Comparison of ENCODE assay signal across 18 mouse cellular contexts in genomic region chr4:127224444-127225100, GRCm38 (mm10). TPM values are rescaled to one million over a fixed set of nuclear protein-coding genes. Genes with fewer than 3 reads are reported as not detected.
DNase-seq lines count a peak whose midpoint lies in the region; ATAC-seq and TF ChIP-seq lines count a peak whose summit lies in the region.
"Had no signal": no experiment of that assay in that cellular context is flagged by ENCODE, and none has a peak within 500 bp of the region (broad histone marks: within the 10 kb centered on the region; RNA-seq: fewer than 3 reads in every experiment).

No protein-coding gene starts in this region.

- no peak for DNase-seq in forebrain, embryonic 10.5 days (ENCODE audit: extremely low spot score, low spot score)
- no peak for DNase-seq in forebrain, postnatal 0 days
- DNase-seq in midbrain, embryonic 10.5 days (ENCODE audit: low spot score), result no peak
- DNase-seq in layer of hippocampus, postnatal 36 days, result no peak
- no peak for DNase-seq in cerebellum, postnatal 14 days
- DNase-seq: cerebellum, adult 8-10 months; heart, adult 18-20 months; heart, postnatal 4 days; kidney, adult 8-10 months; lung, adult 18-20 months; spleen, adult 18-20 months had no signal

- no peak overlapping the region for H3K9ac ChIP-seq in forebrain, postnatal 0 days
- H3K9ac ChIP-seq in midbrain, embryonic 16.5 days (ENCODE audit: low read depth, low read length), result no peak overlapping the region
- H3K9ac ChIP-seq in forebrain, embryonic 16.5 days (replicated peaks; ENCODE audit: low read depth, low read length), result no peak overlapping the region
- H3K9ac ChIP-seq in neural tube, embryonic 13.5 days, result no peak overlapping the region

- no peak for ATAC-seq in forebrain, postnatal 0 days
- ATAC-seq in midbrain, embryonic 16.5 days, result no peak
- ATAC-seq in forebrain, embryonic 16.5 days, result no peak
- ATAC-seq in neural tube, embryonic 13.5 days (ENCODE audit: low read depth), result no peak
- ATAC-seq: activated CD4-positive, CD25-positive, alpha-beta regulatory T cell, adult 4 months had no signal

- no peak overlapping the region for H3K4me2 ChIP-seq in forebrain, postnatal 0 days (ENCODE audit: low read depth)
- H3K4me2 ChIP-seq in midbrain, embryonic 16.5 days (ENCODE audit: low read length), result no peak overlapping the region
- peak overlapping the region; percentile 11 for H3K4me2 ChIP-seq in forebrain, embryonic 16.5 days (ENCODE audit: low read length)
- peak overlapping the region; percentile 35 for H3K4me2 ChIP-seq in neural tube, embryonic 13.5 days

- peaks cover 39% of the 10 kb centered on the region for H3K4me1 ChIP-seq in forebrain, embryonic 10.5 days
- 0 out of 2 replicates have a peak, but pooled peaks cover 3% of the 10 kb centered on the region for H3K4me1 ChIP-seq in forebrain, postnatal 0 days (ENCODE audit: insufficient read depth)
- H3K4me1 ChIP-seq in midbrain, embryonic 10.5 days, result peaks cover 46% of the 10 kb centered on the region
- H3K4me1 ChIP-seq in midbrain, embryonic 16.5 days (ENCODE audit: control insufficient read depth, insufficient read depth, low read length), result peaks cover 2% of the 10 kb centered on the region; the same call in 1 of the 2 replicates
- H3K4me1 ChIP-seq in forebrain, embryonic 16.5 days (replicated peaks; ENCODE audit: control insufficient read depth, insufficient read depth, low read length), result peaks cover 16% of the 10 kb centered on the region
- H3K4me1 ChIP-seq in neural tube, embryonic 13.5 days (replicated peaks), result peaks cover 45% of the 10 kb centered on the region

- no peak overlapping the region for H3K27ac ChIP-seq in forebrain, embryonic 10.5 days
- H3K27ac ChIP-seq in forebrain, postnatal 0 days (ENCODE audit: low read depth, low read length), result no peak overlapping the region
- no peak overlapping the region for H3K27ac ChIP-seq in midbrain, embryonic 10.5 days (replicated peaks)
- H3K27ac ChIP-seq in midbrain, embryonic 16.5 days (ENCODE audit: low read length), result no peak overlapping the region
- no peak overlapping the region for H3K27ac ChIP-seq in forebrain, embryonic 16.5 days (ENCODE audit: low read length)
- H3K27ac ChIP-seq in neural tube, embryonic 13.5 days (replicated peaks), result no peak overlapping the region
- H3K27ac ChIP-seq: macrophage had no signal

- no peaks in the 10 kb centered on the region for H3K9me3 ChIP-seq in forebrain, embryonic 10.5 days
- 0 out of 2 replicates have a peak, but pooled peaks cover 3% of the 10 kb centered on the region for H3K9me3 ChIP-seq in forebrain, postnatal 0 days (ENCODE audit: low read length)
- no peaks in the 10 kb centered on the region for H3K9me3 ChIP-seq in midbrain, embryonic 10.5 days (replicated peaks)
- no peaks in the 10 kb centered on the region for H3K9me3 ChIP-seq in midbrain, embryonic 16.5 days (replicated peaks; ENCODE audit: control insufficient read depth, low read length, poor library complexity, severe bottlenecking)
- no peaks in the 10 kb centered on the region for H3K9me3 ChIP-seq in forebrain, embryonic 16.5 days (ENCODE audit: control insufficient read depth, low read length)
- H3K9me3 ChIP-seq in neural tube, embryonic 13.5 days, result no peaks in the 10 kb centered on the region

- WGBS in forebrain, embryonic 10.5 days, result 11% methylated on average over 19 of the region's 19 CpGs
- WGBS in forebrain, postnatal 0 days, result 22% methylated on average over 19 of the region's 19 CpGs
- WGBS in midbrain, embryonic 10.5 days, result 17% methylated on average over 19 of the region's 19 CpGs
- WGBS in midbrain, embryonic 16.5 days, result 14% methylated on average over 19 of the region's 19 CpGs
- 11% methylated on average over 19 of the region's 19 CpGs for WGBS in forebrain, embryonic 16.5 days
- 16% methylated on average over 19 of the region's 19 CpGs for WGBS in neural tube, embryonic 13.5 days

- no peak for TF ChIP-seq CTCF in forebrain, postnatal 0 days (IDR thresholded peaks at IDR 0.05; ENCODE audit: low read depth)

- peak overlapping the region; percentile 29 for H3K4me3 ChIP-seq in forebrain, embryonic 10.5 days
- H3K4me3 ChIP-seq in forebrain, postnatal 0 days (ENCODE audit: low read depth, low read length), result no peak overlapping the region
- peak overlapping the region; percentile 32 for H3K4me3 ChIP-seq in midbrain, embryonic 10.5 days
- no peak overlapping the region for H3K4me3 ChIP-seq in midbrain, embryonic 16.5 days (ENCODE audit: low read depth, low read length)
- no peak overlapping the region for H3K4me3 ChIP-seq in forebrain, embryonic 16.5 days (replicated peaks; ENCODE audit: low read length)
- H3K4me3 ChIP-seq in neural tube, embryonic 13.5 days, result no peak overlapping the region
- H3K4me3 ChIP-seq: myocyte had no signal

- no peaks in the 10 kb centered on the region for H3K36me3 ChIP-seq in forebrain, embryonic 10.5 days (replicated peaks)
- H3K36me3 ChIP-seq in forebrain, postnatal 0 days (ENCODE audit: insufficient read depth), result no peaks in the 10 kb centered on the region
- no peaks in the 10 kb centered on the region for H3K36me3 ChIP-seq in midbrain, embryonic 10.5 days
- H3K36me3 ChIP-seq in midbrain, embryonic 16.5 days (ENCODE audit: control insufficient read depth, insufficient read depth, low read length), result no peaks in the 10 kb centered on the region
- H3K36me3 ChIP-seq in forebrain, embryonic 16.5 days (ENCODE audit: control insufficient read depth, insufficient read depth), result no peaks in the 10 kb centered on the region
- 0 out of 2 replicates have a peak, but pooled peaks cover 10% of the 10 kb centered on the region for H3K36me3 ChIP-seq in neural tube, embryonic 13.5 days

- peaks cover 75% of the 10 kb centered on the region for H3K27me3 ChIP-seq in forebrain, embryonic 10.5 days (ENCODE audit: poor library complexity, severe bottlenecking)
- no peaks in the 10 kb centered on the region for H3K27me3 ChIP-seq in forebrain, postnatal 0 days (ENCODE audit: insufficient read depth, low read length)
- H3K27me3 ChIP-seq in midbrain, embryonic 10.5 days (ENCODE audit: low read depth, poor library complexity, severe bottlenecking), result peaks cover 65% of the 10 kb centered on the region
- H3K27me3 ChIP-seq in midbrain, embryonic 16.5 days (ENCODE audit: control insufficient read depth, insufficient read depth, low read depth, low read length), result no peaks in the 10 kb centered on the region
- peaks cover 10% of the 10 kb centered on the region for H3K27me3 ChIP-seq in forebrain, embryonic 16.5 days (replicated peaks; ENCODE audit: control insufficient read depth, insufficient read depth, low read length)
- peaks cover 26% of the 10 kb centered on the region for H3K27me3 ChIP-seq in neural tube, embryonic 13.5 days

RNA-seq across cellular contexts. Expression of gene Smim12, which starts 19.0 kb away (rescaled TPM):
- polyA plus RNA-seq in forebrain, embryonic 10.5 days (2016; fragmentation: Nextera tagmentation; extraction: Ambion mirVana), result 78.0 and 79.1 TPM in 2 replicates
- total RNA-seq in forebrain, postnatal 0 days (2014; rRNA removed), result 30.2 and 43.8 TPM in 2 replicates
- 61.4 and 64.8 TPM in 2 replicates for polyA plus RNA-seq in forebrain, postnatal 0 days (2015; fragmentation: Nextera tagmentation; extraction: Ambion mirVana)
- 69.3 and 75.2 TPM in 2 replicates for polyA plus RNA-seq in midbrain, embryonic 10.5 days (2016; fragmentation: Nextera tagmentation; extraction: Ambion mirVana)
- polyA plus RNA-seq in midbrain, embryonic 16.5 days (2015; fragmentation: Nextera tagmentation; extraction: Ambion mirVana), result 42.0 and 44.8 TPM in 2 replicates
- 49.3 and 52.8 TPM in 2 replicates for polyA plus RNA-seq in forebrain, embryonic 16.5 days (2015; fragmentation: Nextera tagmentation; extraction: Ambion mirVana)
- 57.9 and 60.3 TPM in 2 replicates for polyA plus RNA-seq in neural tube, embryonic 13.5 days (2015; fragmentation: Nextera tagmentation; extraction: Ambion mirVana)
- total RNA-seq in layer of hippocampus, postnatal 36 days (2021), result 10 to 100 TPM; 51.2 to 59.5 TPM

RNA-seq across cellular contexts. Expression of gene Dlgap3, which starts 55.6 kb away (rescaled TPM):
- polyA plus RNA-seq in forebrain, embryonic 10.5 days (2016; fragmentation: Nextera tagmentation; extraction: Ambion mirVana), result 1.0 and 1.2 TPM in 2 replicates
- total RNA-seq in forebrain, postnatal 0 days (2014; rRNA removed), result 66.9 and 85.5 TPM in 2 replicates
- polyA plus RNA-seq in forebrain, postnatal 0 days (2015; fragmentation: Nextera tagmentation; extraction: Ambion mirVana), result 23.1 and 28.0 TPM in 2 replicates
- polyA plus RNA-seq in midbrain, embryonic 10.5 days (2016; fragmentation: Nextera tagmentation; extraction: Ambion mirVana), result 1.9 and 2.8 TPM in 2 replicates
- 17.6 and 19.5 TPM in 2 replicates for polyA plus RNA-seq in midbrain, embryonic 16.5 days (2015; fragmentation: Nextera tagmentation; extraction: Ambion mirVana)
- 7.7 and 8.3 TPM in 2 replicates for polyA plus RNA-seq in forebrain, embryonic 16.5 days (2015; fragmentation: Nextera tagmentation; extraction: Ambion mirVana)
- 12.3 and 13.4 TPM in 2 replicates for polyA plus RNA-seq in neural tube, embryonic 13.5 days (2015; fragmentation: Nextera tagmentation; extraction: Ambion mirVana)
- 100 to 1,000 TPM; 283 to 287 TPM for total RNA-seq in layer of hippocampus, postnatal 36 days (2021)
- total RNA-seq: MEL had no signal
- polyA plus RNA-seq: activated CD4-positive, CD25-positive, alpha-beta regulatory T cell, adult 4 months; macrophage; myocyte had no signal

Comparison
In these comparisons a context has a peak if more than half of its experiments do, and no peak if none do; other contexts are left out.
1. H3K4me3 ChIP-seq: peak in forebrain, embryonic 10.5 days (single experiment) and midbrain, embryonic 10.5 days (single experiment); none in forebrain, postnatal 0 days (single experiment), midbrain, embryonic 16.5 days (single experiment), forebrain, embryonic 16.5 days (single experiment) and neural tube, embryonic 13.5 days (single experiment).
2. H3K4me2 ChIP-seq: peak in forebrain, embryonic 16.5 days (single experiment) and neural tube, embryonic 13.5 days (single experiment); none in forebrain, postnatal 0 days (single experiment) and midbrain, embryonic 16.5 days (single experiment).